Mouse (Mus musculus) heart, adult 2 months (tissue): ENCODE data around the gene Shmt1. TPM values are rescaled to one million over a fixed set of nuclear protein-coding genes. Genes with fewer than 3 reads are reported as not detected.

Experiments used
- DNase-seq, 2 experiments: peaks; one replicate each; pipeline ENCODE4 v3.0.0; 2021
- H3K27ac ChIP-seq: fragments of 200-600 bp; 2 replicates; pipeline ENCODE4 v1.8.1; 2022
- H3K27me3 ChIP-seq: fragments of 200-500 bp; 2 replicates; pipeline ENCODE4 v1.6.1; 2012; ENCODE audit warnings: mild to moderate bottlenecking, low read length, inconsistent platforms, mixed read lengths; ENCODE audit not compliant: control insufficient read depth, insufficient read depth
- H3K36me3 ChIP-seq: fragments of 200-500 bp; 2 replicates; pipeline ENCODE4 v1.6.1; 2012; ENCODE audit warnings: low read length, inconsistent platforms; ENCODE audit not compliant: control insufficient read depth, insufficient read depth
- H3K4me1 ChIP-seq: fragments of 200-500 bp; 2 replicates; pipeline ENCODE4 v1.6.1; 2011; ENCODE audit warnings: low read length; ENCODE audit not compliant: control insufficient read depth, insufficient read depth
- H3K4me3 ChIP-seq: fragments of 200-600 bp; 2 replicates; pipeline ENCODE4 v1.8.1; 2022
- H3K79me2 ChIP-seq: fragments of 200-500 bp; replicated peaks from 2 replicates; pipeline ENCODE4 v1.6.1; 2012; ENCODE audit warnings: mild to moderate bottlenecking, inconsistent platforms, low read length, moderate library complexity, mixed read lengths; ENCODE audit not compliant: control insufficient read depth, insufficient read depth
- H3K9ac ChIP-seq: fragments of 200-500 bp; 2 replicates; pipeline ENCODE4 v1.6.1; 2012; ENCODE audit warnings: low read depth, mild to moderate bottlenecking, control low read depth, inconsistent platforms, low read length, mixed read lengths
- CTCF ChIP-seq: fragments of 200-600 bp; IDR thresholded peaks from 2 replicates; pipeline ENCODE4 v1.8.1; 2022; ENCODE audit warnings: antibody characterized with exemption, mild to moderate bottlenecking, moderate library complexity
- EP300 ChIP-seq: fragments of 200-500 bp; IDR thresholded peaks from 2 replicates; pipeline ENCODE4 v1.6.1; 2011; ENCODE audit warnings: low read depth, low read length, control low read depth; ENCODE audit not compliant: insufficient read depth
- POLR2A ChIP-seq: fragments of 200-500 bp; IDR thresholded peaks from 2 replicates; pipeline ENCODE4 v1.6.1; 2011; ENCODE audit warnings: mild to moderate bottlenecking, low read depth, low read length, control low read depth; ENCODE audit not compliant: insufficient read depth
- WGBS: fragments of 180-500 bp; shearing (Covaris S2); methylation state at CpG from one replicate; pipeline ENCODE4 v1.1.7; 2018; 5-methylcytosine and 5-hydroxymethylcytosine counted together
- intact Hi-C: fragments of 180-260 bp; cut with DNase I; formaldehyde crosslinking; loops from one replicate; pipeline ENCODE4 v1.15.1; 2025
- polyA plus RNA-seq: library from polyadenylated mRNA; depleted of rRNA; stranded (reverse); fragments of >200 nt; gene quantifications from 2 replicates; pipeline ENCODE4 v1.2.3, GENCODE M21; 2012
- total RNA-seq, 2 experiments: library from RNA; stranded (reverse); gene quantifications; 2 replicates each; pipeline ENCODE4 v1.2.3; 2021

The Shmt1 gene
- total and polyA plus RNA-seq, 3 experiments = 7.4 to 10.5 (median 8.4) TPM

DNA sequence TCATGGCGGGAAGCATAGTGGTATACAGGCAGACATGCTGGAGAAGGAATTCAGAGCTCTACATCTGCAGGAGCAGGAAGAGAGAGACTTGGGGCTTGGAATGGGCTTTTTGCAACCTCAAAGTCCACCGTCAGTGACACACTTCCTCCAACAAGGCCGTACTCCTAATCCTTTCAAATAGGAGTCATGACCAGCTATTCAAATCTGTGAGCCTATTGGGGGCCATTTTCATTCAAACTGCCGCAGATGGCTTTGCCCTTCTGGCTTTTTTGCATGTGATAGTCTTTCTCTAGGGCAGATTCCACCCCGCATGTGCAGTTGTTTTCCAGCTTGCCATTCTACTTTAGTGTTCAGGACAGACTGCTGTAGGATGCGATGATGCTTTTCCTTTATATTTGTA, 25.4 kb upstream of the Shmt1 start:
- no peaks in the 10 kb centered on the region for H3K27me3 ChIP-seq
- TF ChIP-seq POLR2A = no peak
- peaks cover 1% of the 10 kb centered on the region for H3K4me1 ChIP-seq
- no peaks in the 10 kb centered on the region for H3K36me3 ChIP-seq
- H3K79me2 ChIP-seq = no peaks in the 10 kb centered on the region
- no peak for DNase-seq
- no peak overlapping the region for H3K9ac ChIP-seq
- intact Hi-C loops = no loop called here
- H3K4me3 ChIP-seq = no peak overlapping the region
- H3K27ac ChIP-seq = no peak overlapping the region
- 93% methylated on average over 6 of the region's 6 CpGs for WGBS

GRCm38 (mm10) chr11:60830433-60831052, 19.0 kb upstream of the Shmt1 start, which contains the start of gene Dhrs7b:
Dhrs7b (plus strand) TSS chr11:60830631.
- intact Hi-C loops = loop anchor here (2.0 kb wide), 2 partner anchors 48 to 54 kb away; partner anchors contain the start of genes Smcr8, Tmem11 and Top3a
- no peak for TF ChIP-seq EP300
- no peak for TF ChIP-seq CTCF
- TF ChIP-seq POLR2A = peak; percentile 80
- no peaks in the 10 kb centered on the region for H3K27me3 ChIP-seq
- H3K4me1 ChIP-seq = peaks cover 2% of the 10 kb centered on the region
- H3K9ac ChIP-seq = peak within 1 kb of the TSS; percentile 69
- WGBS = under 1% methylated on average over 34 of the region's 34 CpGs
- DNase-seq = peak; percentile 84 to 91
- H3K27ac ChIP-seq = peak within 1 kb of the TSS; percentile 85
- H3K36me3 ChIP-seq = no peaks in the 10 kb centered on the region
- H3K4me3 ChIP-seq = peak within 1 kb of the TSS; percentile 65
- no peaks in the 10 kb centered on the region for H3K79me2 ChIP-seq

GRCm38 (mm10) chr11:60828903-60829302, 17.4 kb upstream of the Shmt1 start:
- 21% methylated on average over 2 of the region's 2 CpGs for WGBS
- H3K4me1 ChIP-seq = peaks cover 2% of the 10 kb centered on the region
- no peak overlapping the region for H3K4me3 ChIP-seq
- H3K79me2 ChIP-seq = no peaks in the 10 kb centered on the region
- no peak for TF ChIP-seq POLR2A
- peak; percentile 57 for TF ChIP-seq CTCF
- no peaks in the 10 kb centered on the region for H3K27me3 ChIP-seq
- DNase-seq = no peak
- no peak overlapping the region for H3K27ac ChIP-seq
- intact Hi-C loops = loop anchor here (1.0 kb wide), 1 partner anchor 132 kb away; no protein-coding TSS in a partner anchor
- no peak overlapping the region for H3K9ac ChIP-seq
- no peaks in the 10 kb centered on the region for H3K36me3 ChIP-seq

DNA sequence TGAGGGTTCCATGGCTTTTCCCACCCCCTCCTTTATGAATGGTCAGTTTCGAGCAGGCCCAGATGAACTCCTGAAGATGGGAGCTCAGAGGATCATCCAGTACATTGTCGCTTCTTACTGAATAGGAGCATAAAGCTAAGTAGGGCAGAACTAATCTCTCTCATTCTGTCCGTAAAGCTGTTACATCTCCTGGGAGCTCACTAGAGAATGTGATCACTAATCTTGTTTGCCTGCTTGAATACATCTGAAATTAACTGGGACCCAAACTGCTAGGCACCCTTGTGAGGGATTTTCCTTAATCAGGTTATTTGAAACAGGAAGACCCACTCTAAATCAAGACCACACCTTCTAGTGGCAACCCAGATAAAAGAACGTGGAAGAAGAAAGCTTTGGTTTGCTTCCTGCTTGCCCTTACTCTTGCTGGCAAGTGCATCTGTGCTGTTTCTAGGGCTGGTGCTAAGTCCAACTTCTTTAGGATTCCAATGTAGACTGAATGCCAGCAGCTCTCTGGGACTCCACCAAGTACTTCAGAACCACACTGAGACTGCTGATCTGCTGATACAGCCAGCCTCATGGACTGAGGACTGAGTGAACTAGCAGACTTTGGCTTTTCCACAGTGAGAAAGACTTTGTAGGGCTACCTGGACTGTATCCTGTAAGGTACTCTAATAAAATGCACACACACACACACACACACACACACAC, 15.9 kb upstream of the Shmt1 start:
- no peak overlapping the region for H3K9ac ChIP-seq
- no peaks in the 10 kb centered on the region for H3K79me2 ChIP-seq
- no peak for TF ChIP-seq CTCF
- no peak for TF ChIP-seq POLR2A
- TF ChIP-seq EP300 = no peak
- H3K4me1 ChIP-seq = peaks cover 2% of the 10 kb centered on the region
- no peak overlapping the region for H3K27ac ChIP-seq
- no peaks in the 10 kb centered on the region for H3K36me3 ChIP-seq
- no peak overlapping the region for H3K4me3 ChIP-seq
- H3K27me3 ChIP-seq = no peaks in the 10 kb centered on the region
- intact Hi-C loops = no loop called here
- WGBS = 63% methylated on average over 4 of the region's 4 CpGs
- no peak for DNase-seq

DNA sequence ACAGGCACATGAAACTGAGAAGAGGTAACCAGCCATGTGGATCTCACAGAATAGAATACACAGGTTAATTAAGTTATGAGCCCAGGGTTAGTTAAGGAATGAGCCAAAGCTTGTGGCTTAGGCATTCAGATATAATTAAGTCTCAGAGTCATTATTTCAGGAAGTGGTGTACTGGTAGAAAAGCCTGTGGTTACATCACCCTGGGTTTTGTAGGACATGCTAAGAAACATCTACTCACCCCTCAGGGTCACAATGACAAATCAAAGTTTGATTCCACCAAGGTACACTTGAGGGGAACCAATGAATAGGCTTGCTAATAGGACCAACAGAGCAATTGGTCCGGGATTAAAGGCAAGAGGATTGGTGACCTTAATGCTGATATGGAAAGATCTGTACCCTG, 15.2 kb upstream of the Shmt1 start:
- Histone ChIP-seq H3K27ac (no peak overlapping the region), H3K79me2 (no peaks in the 10 kb centered on the region), H3K36me3 (no peaks in the 10 kb centered on the region), H3K9ac (no peak overlapping the region), H3K27me3 (no peaks in the 10 kb centered on the region), H3K4me3 (no peak overlapping the region), H3K4me1 (peaks cover 2% of the 10 kb centered on the region)
- no peak for DNase-seq
- TF ChIP-seq POLR2A (no peak), CTCF (no peak), EP300 (no peak)
- WGBS = 22% methylated on average over 1 of the region's 1 CpGs
- intact Hi-C loops = no loop called here

GRCm38 (mm10) chr11:60825191-60825590, 13.7 kb upstream of the Shmt1 start:
- Histone ChIP-seq H3K36me3 (no peaks in the 10 kb centered on the region), H3K9ac (no peak overlapping the region), H3K27me3 (no peaks in the 10 kb centered on the region), H3K79me2 (no peaks in the 10 kb centered on the region), H3K27ac (no peak overlapping the region), H3K4me3 (no peak overlapping the region), H3K4me1 (no peaks in the 10 kb centered on the region)
- WGBS = 85% methylated on average over 3 of the region's 3 CpGs
- TF ChIP-seq POLR2A (no peak), CTCF (no peak), EP300 (no peak)
- intact Hi-C loops = no loop called here
- DNase-seq = no peak
